Mouse (Mus musculus): ENCODE results near the gene Vwa5b1. TPM values are rescaled to one million over a fixed set of nuclear protein-coding genes. Genes with fewer than 3 reads are reported as not detected.

The Vwa5b1 gene
- polyA plus RNA-seq, 1 experiment from 2014 or later: not detected

- H3K9ac ChIP-seq: no peak overlapping the region
- no peak for ATAC-seq
- H3K4me3 ChIP-seq: no peak overlapping the region
- H3K27me3 ChIP-seq (replicated peaks): peaks cover 6% of the 10 kb centered on the region
- H3K27ac ChIP-seq: no peak overlapping the region
- 16% methylated on average over 10 of the region's 10 CpGs for WGBS (ENCODE audit: insufficient replicate concordance)
- no peaks in the 10 kb centered on the region for H3K36me3 ChIP-seq
- H3K4me2 ChIP-seq: no peak overlapping the region
- no peaks in the 10 kb centered on the region for H3K4me1 ChIP-seq
- H3K9me3 ChIP-seq (replicated peaks): no peaks in the 10 kb centered on the region
Observed at GRCm38 (mm10) chr4:138547556-138547955, 88.1 kb downstream of the Vwa5b1 start.

DNA sequence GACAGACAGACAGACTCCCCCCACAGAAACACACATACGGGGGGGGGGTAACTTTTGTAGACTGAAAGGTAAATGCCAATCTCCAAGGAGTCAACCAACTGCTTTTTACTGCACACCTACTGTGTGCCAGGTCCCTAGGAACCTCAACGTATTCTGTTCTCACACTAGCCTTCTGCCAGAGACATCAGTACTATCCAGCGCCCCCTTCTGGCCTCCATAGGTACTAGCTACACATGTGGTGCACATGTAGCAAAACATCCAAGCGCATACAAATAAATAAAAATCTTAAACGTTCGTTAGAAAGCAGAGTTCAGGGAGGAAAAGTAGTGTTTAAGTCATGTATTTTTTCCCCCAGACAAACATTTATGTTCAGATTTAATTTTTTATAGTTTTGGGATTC is 88.6 kb downstream of the Vwa5b1 start:
- Histone ChIP-seq H3K27ac (no peak overlapping the region), H3K9ac (no peak overlapping the region), H3K4me2 (no peak overlapping the region), H3K4me1 (no peaks in the 10 kb centered on the region), H3K36me3 (no peaks in the 10 kb centered on the region), H3K4me3 (no peak overlapping the region), H3K27me3 (replicated peaks) (peaks cover 6% of the 10 kb centered on the region), H3K9me3 (replicated peaks) (no peaks in the 10 kb centered on the region)
- WGBS (ENCODE audit: insufficient replicate concordance): 45% methylated on average over 6 of the region's 6 CpGs
- no peak for ATAC-seq

DNA sequence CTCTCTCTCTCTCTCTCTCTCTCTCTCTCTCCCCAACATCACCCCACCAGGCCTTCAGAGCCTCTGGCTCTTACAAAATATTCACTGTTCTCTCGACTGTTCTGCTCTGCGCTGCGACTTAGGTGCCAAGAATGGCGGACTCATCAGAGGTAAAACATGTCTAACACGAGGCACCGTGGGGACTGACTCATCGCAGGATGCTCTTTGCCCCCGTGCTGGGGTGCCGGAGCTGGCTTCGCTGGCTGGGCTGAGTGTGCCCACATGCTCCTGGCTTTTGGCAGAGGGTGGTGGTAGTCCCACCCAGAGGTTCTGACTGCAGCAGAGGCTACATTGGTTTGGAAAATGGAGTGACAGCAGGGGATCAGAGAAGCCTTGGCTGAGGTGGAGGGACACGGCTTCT is 89.4 kb downstream of the Vwa5b1 start:
- H3K4me2 ChIP-seq: no peak overlapping the region
- H3K27me3 ChIP-seq (replicated peaks): peaks cover 6% of the 10 kb centered on the region
- H3K36me3 ChIP-seq: no peaks in the 10 kb centered on the region
- no peak overlapping the region for H3K27ac ChIP-seq
- no peak for ATAC-seq
- WGBS (ENCODE audit: insufficient replicate concordance): 62% methylated on average over 11 of the region's 11 CpGs
- H3K9ac ChIP-seq: no peak overlapping the region
- H3K9me3 ChIP-seq (replicated peaks): no peaks in the 10 kb centered on the region
- no peaks in the 10 kb centered on the region for H3K4me1 ChIP-seq
- H3K4me3 ChIP-seq: no peak overlapping the region

GRCm38 (mm10) chr4:138543177-138543576 is 92.5 kb downstream of the Vwa5b1 start:
- Histone ChIP-seq H3K36me3 (no peaks in the 10 kb centered on the region), H3K9ac (no peak overlapping the region), H3K4me1 (no peaks in the 10 kb centered on the region), H3K4me3 (no peak overlapping the region), H3K27me3 (replicated peaks) (peaks cover 6% of the 10 kb centered on the region), H3K9me3 (replicated peaks) (no peaks in the 10 kb centered on the region), H3K27ac (no peak overlapping the region), H3K4me2 (no peak overlapping the region)
- 55% methylated on average over 12 of the region's 12 CpGs for WGBS (ENCODE audit: insufficient replicate concordance)
- ATAC-seq: no peak

DNA sequence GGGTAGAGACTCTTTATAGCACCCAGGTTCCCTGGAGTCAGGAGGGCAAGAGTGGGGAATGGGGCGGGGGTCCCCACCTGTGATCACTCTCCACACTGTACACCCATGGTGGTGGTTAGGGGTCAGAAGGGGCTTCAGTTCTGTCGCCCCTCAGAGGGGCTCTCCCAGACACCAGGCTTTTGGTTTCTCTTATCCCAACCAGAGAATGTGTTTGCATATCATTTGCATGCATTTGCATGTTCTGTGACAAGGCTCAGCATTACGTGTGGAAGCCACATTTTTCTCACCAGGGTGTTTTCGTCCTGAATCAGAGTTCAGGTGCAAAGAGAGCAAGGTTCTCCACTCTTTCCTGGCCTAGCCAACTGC is 97.6 kb downstream of the Vwa5b1 start:
- Histone ChIP-seq H3K27me3 (replicated peaks) (no peaks in the 10 kb centered on the region), H3K4me1 (no peaks in the 10 kb centered on the region), H3K9me3 (replicated peaks) (peaks cover 12% of the 10 kb centered on the region; the same call in 1 of the 2 replicates), H3K9ac (no peak overlapping the region), H3K36me3 (no peaks in the 10 kb centered on the region), H3K27ac (no peak overlapping the region), H3K4me3 (no peak overlapping the region), H3K4me2 (no peak overlapping the region)
- WGBS (ENCODE audit: insufficient replicate concordance): 34% methylated on average over 4 of the region's 4 CpGs
- no peak for ATAC-seq

- H3K4me2 ChIP-seq: no peak overlapping the region
- no peak overlapping the region for H3K27ac ChIP-seq
- H3K36me3 ChIP-seq: no peaks in the 10 kb centered on the region
- WGBS (ENCODE audit: insufficient replicate concordance): 29% methylated on average over 10 of the region's 10 CpGs
- peaks cover 12% of the 10 kb centered on the region; the same call in 1 of the 2 replicates for H3K9me3 ChIP-seq (replicated peaks)
- no peak for ATAC-seq
- H3K4me3 ChIP-seq: no peak overlapping the region
- H3K27me3 ChIP-seq (replicated peaks): no peaks in the 10 kb centered on the region
- H3K9ac ChIP-seq: no peak overlapping the region
- H3K4me1 ChIP-seq: no peaks in the 10 kb centered on the region
Observed at GRCm38 (mm10) chr4:138537210-138538083, 98.2 kb downstream of the Vwa5b1 start.

DNA sequence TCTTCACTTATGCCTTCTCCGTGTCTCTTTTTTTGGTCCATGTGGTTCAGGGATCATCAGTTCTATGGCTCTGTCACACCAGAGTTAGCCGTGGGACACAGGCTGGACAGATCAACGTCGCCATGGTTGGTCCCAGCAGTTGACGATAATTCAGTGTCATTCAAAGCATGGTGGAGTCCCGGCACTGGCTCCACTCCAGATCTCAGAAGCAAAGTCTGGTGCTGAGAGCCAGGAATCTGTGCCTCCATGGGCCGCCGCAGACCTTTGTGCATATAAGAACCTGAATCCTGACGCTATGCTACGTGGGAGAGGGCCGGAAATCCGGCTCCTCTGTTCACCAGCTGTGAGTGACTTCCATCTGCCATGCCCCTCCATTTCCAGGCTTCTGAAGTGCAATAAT is 100.1 kb downstream of the Vwa5b1 start:
- ATAC-seq: no peak
- Histone ChIP-seq H3K36me3 (no peaks in the 10 kb centered on the region), H3K9ac (no peak overlapping the region), H3K4me1 (no peaks in the 10 kb centered on the region), H3K9me3 (replicated peaks) (peaks cover 12% of the 10 kb centered on the region; the same call in 1 of the 2 replicates), H3K27ac (no peak overlapping the region), H3K27me3 (replicated peaks) (no peaks in the 10 kb centered on the region), H3K4me2 (no peak overlapping the region), H3K4me3 (no peak overlapping the region)
- 74% methylated on average over 12 of the region's 12 CpGs for WGBS (ENCODE audit: insufficient replicate concordance)

DNA sequence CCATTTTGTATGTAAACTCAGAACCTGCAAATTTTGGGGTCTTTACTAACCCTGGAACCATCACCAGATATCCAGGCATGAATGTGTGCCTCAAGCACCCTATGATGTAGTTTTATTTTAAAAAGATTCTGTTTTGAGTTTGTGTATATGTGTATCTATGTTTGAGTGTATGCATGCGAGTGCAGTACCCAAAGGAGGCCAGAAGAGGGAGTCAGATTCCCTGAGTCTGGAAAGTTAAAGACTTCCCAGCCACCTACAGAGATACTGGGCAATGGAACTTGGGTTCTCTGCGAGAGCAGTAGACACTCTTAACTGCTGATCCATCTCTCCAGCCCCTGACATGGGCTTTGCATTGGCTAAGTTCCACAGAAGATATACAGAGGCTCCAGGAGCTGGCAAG is 101.8 kb downstream of the Vwa5b1 start:
- Histone ChIP-seq H3K4me3 (no peak overlapping the region), H3K9me3 (replicated peaks) (peaks cover 12% of the 10 kb centered on the region; the same call in 1 of the 2 replicates), H3K36me3 (no peaks in the 10 kb centered on the region), H3K27me3 (replicated peaks) (no peaks in the 10 kb centered on the region; the same call in 1 of the 2 replicates), H3K4me1 (no peaks in the 10 kb centered on the region), H3K9ac (no peak overlapping the region), H3K4me2 (no peak overlapping the region), H3K27ac (no peak overlapping the region)
- WGBS (ENCODE audit: insufficient replicate concordance): 65% methylated on average over 2 of the region's 2 CpGs
- no peak for ATAC-seq

DNA sequence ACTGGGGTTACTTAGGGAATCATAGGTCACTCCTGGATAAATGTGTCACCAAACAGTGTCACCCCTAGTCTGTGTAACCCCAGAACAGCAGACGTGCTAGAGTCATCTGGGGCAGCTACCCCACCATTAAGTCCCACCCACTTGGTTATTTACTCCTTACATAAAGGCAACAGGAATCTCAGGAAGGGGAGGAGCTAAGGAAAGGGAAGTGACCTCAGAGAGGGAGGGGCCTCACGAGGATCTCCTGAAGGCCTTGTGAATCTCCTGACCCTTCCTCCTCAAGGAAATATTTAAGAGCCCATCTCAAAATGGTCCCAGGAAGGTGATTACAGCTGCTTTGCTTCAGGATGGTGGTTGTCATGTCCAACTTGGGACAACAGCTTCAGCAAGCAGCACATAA is 103.9 kb downstream of the Vwa5b1 start:
- no peaks in the 10 kb centered on the region for H3K4me1 ChIP-seq
- H3K27ac ChIP-seq: no peak overlapping the region
- no peaks in the 10 kb centered on the region; the same call in 1 of the 2 replicates for H3K27me3 ChIP-seq (replicated peaks)
- no peak overlapping the region for H3K4me3 ChIP-seq
- no peak for ATAC-seq
- 73% methylated on average over 2 of the region's 2 CpGs for WGBS (ENCODE audit: insufficient replicate concordance)
- H3K36me3 ChIP-seq: no peaks in the 10 kb centered on the region
- no peak overlapping the region for H3K9ac ChIP-seq
- no peak overlapping the region for H3K4me2 ChIP-seq
- peaks cover 12% of the 10 kb centered on the region; the same call in 1 of the 2 replicates for H3K9me3 ChIP-seq (replicated peaks)

DNA sequence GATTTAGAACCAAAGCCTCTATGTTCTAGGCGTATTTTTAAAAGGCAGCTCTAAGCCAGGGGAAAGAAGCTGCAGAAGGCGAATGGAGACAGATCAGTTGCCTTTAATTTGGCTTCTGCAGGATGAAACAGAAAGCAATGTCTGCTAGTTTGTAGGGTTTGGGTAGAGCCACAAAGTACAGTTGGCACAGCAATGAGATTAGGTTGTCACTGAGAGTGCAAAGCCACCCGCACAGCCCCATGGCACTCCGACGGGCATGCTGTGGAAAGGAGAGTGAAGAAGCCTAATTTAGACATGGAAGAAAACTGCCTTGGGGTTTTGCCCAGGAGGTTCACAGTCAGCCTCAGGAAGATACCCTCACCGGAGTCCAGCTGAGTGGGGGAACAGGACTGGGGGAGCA is 105.7 kb downstream of the Vwa5b1 start:
- no peak overlapping the region for H3K4me2 ChIP-seq
- no peak overlapping the region for H3K9ac ChIP-seq
- no peak overlapping the region for H3K27ac ChIP-seq
- no peak for ATAC-seq
- H3K4me1 ChIP-seq: no peaks in the 10 kb centered on the region
- H3K9me3 ChIP-seq (replicated peaks): peaks cover 12% of the 10 kb centered on the region; the same call in 1 of the 2 replicates
- H3K27me3 ChIP-seq (replicated peaks): no peaks in the 10 kb centered on the region; the same call in 1 of the 2 replicates
- H3K36me3 ChIP-seq: no peaks in the 10 kb centered on the region
- H3K4me3 ChIP-seq: no peak overlapping the region
- 69% methylated on average over 6 of the region's 6 CpGs for WGBS (ENCODE audit: insufficient replicate concordance)

GRCm38 (mm10) chr4:138525684-138526083 is 110.0 kb downstream of the Vwa5b1 start:
- Histone ChIP-seq H3K4me1 (no peaks in the 10 kb centered on the region), H3K36me3 (no peaks in the 10 kb centered on the region), H3K27ac (no peak overlapping the region), H3K9me3 (replicated peaks) (no peaks in the 10 kb centered on the region), H3K9ac (no peak overlapping the region), H3K4me3 (no peak overlapping the region), H3K4me2 (no peak overlapping the region), H3K27me3 (replicated peaks) (peaks cover 15% of the 10 kb centered on the region; the same call in 1 of the 2 replicates)
- no peak for ATAC-seq
- WGBS (ENCODE audit: insufficient replicate concordance): 67% methylated on average over 4 of the region's 4 CpGs

GRCm38 (mm10) chr4:138524769-138525168 is 110.9 kb downstream of the Vwa5b1 start:
- no peak for ATAC-seq
- Histone ChIP-seq H3K9ac (no peak overlapping the region), H3K4me1 (no peaks in the 10 kb centered on the region), H3K27ac (no peak overlapping the region), H3K36me3 (no peaks in the 10 kb centered on the region), H3K4me3 (no peak overlapping the region), H3K4me2 (no peak overlapping the region), H3K9me3 (replicated peaks) (no peaks in the 10 kb centered on the region), H3K27me3 (replicated peaks) (peaks cover 15% of the 10 kb centered on the region; the same call in 1 of the 2 replicates)
- WGBS (ENCODE audit: insufficient replicate concordance): 68% methylated on average over 9 of the region's 9 CpGs
